Mouse (Mus musculus): ENCODE data around the gene Fam166b.

- TF ChIP-seq HCFC1 (IDR thresholded peaks at IDR 0.05; ENCODE audit: borderline replicate concordance, insufficient read depth, low read length), result no peak
- no peak for TF ChIP-seq MAFK (IDR thresholded peaks at IDR 0.05; ENCODE audit: insufficient read depth, low read depth, low read length)
- TF ChIP-seq ZNF384 (IDR thresholded peaks at IDR 0.05; ENCODE audit: low read depth, low read length), result no peak
- TF ChIP-seq ZC3H11A (IDR thresholded peaks at IDR 0.05; ENCODE audit: borderline replicate concordance, low read depth, low read length), result no peak
- TF ChIP-seq CHD2 (IDR thresholded peaks at IDR 0.05; ENCODE audit: low read depth, low read length), result no peak
These were observed 46.5 kb downstream of the Fam166b start for GRCm38 (mm10) chr4:43382155-43383020.
